Mouse (Mus musculus) liver, adult 2 months (tissue): ENCODE results near the gene Pde4dip.

ENCODE experiments used
- CTCF ChIP-seq: fragments of 200-500 bp; IDR thresholded peaks from 2 replicates; pipeline ENCODE4 v1.5.1; 2011; ENCODE audit warnings: low read depth, low read length, control low read depth
- POLR2A ChIP-seq: fragments of 200-500 bp; IDR thresholded peaks from 2 replicates; pipeline ENCODE4 v1.6.1; 2011; ENCODE audit warnings: low read length, control low read depth; ENCODE audit not compliant: insufficient read depth; ENCODE audit errors: extremely low read depth

DNA sequence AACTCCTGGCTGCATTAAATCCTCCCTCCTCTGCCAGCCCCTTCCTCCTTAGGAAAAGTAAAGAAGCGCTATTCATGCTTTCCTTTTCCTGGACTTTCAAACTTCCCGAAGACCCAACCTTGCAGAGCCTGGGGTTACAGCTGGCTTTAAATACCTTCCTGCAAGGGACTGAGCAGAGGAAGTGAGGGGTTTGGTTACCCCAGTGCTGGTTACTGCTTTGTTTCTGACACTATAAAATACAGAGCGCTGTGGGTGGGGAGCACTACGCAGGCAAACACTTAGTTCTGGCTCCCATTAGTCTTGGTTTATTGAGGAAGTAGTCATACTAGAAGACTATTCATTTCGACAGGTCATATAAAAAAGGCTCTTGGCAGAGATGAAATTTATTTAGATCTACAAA is 128.7 kb downstream of the Pde4dip start:
- TF ChIP-seq CTCF (no peak), POLR2A (no peak)
